Mouse (Mus musculus) intestine, postnatal 0 days (tissue): Measurements from ENCODE around the gene Lypd6. TPM values are rescaled to one million over a fixed set of nuclear protein-coding genes. Genes with fewer than 3 reads are reported as not detected.

Experiments
- ATAC-seq: fragments of 200-750 bp; cut with Nextera tagmentation; 2 replicates; pipeline ENCODE4 v1.8.0; 2017; ENCODE audit warnings: mild to moderate bottlenecking, moderate TSS enrichment, moderate library complexity
- H3K27ac ChIP-seq: fragments of 300-500 bp; sonication (generic); 2 replicates; pipeline ENCODE4 v1.5.1; 2014; ENCODE audit warnings: mild to moderate bottlenecking, low read depth, low read length, moderate library complexity
- H3K27me3 ChIP-seq: fragments of 300-500 bp; sonication (generic); replicated peaks from 2 replicates; pipeline ENCODE4 v1.6.1; 2014; ENCODE audit warnings: low read length, mixed read lengths; ENCODE audit not compliant: control insufficient read depth, insufficient read depth
- H3K36me3 ChIP-seq: fragments of 300-500 bp; sonication (generic); 2 replicates; pipeline ENCODE4 v1.6.1; 2014; ENCODE audit warnings: mild to moderate bottlenecking, moderate library complexity; ENCODE audit not compliant: control insufficient read depth, insufficient read depth
- H3K4me1 ChIP-seq: fragments of 300-500 bp; sonication (generic); replicated peaks from 2 replicates; pipeline ENCODE4 v1.6.1; 2014; ENCODE audit warnings: antibody characterized with exemption, low read length, mixed read lengths; ENCODE audit not compliant: control insufficient read depth, insufficient read depth
- H3K4me2 ChIP-seq: fragments of 300-500 bp; sonication (generic); replicated peaks from 2 replicates; pipeline ENCODE4 v1.6.1; 2014; ENCODE audit warnings: low read depth, mild to moderate bottlenecking, moderate library complexity
- H3K4me3 ChIP-seq: fragments of 300-500 bp; sonication (generic); 2 replicates; pipeline ENCODE4 v1.5.1; 2014; ENCODE audit warnings: low read depth, low read length
- H3K9ac ChIP-seq: fragments of 300-500 bp; sonication (generic); 2 replicates; pipeline ENCODE4 v1.6.1; 2014; ENCODE audit warnings: mild to moderate bottlenecking, low read depth, low read length
- H3K9me3 ChIP-seq: fragments of 300-500 bp; sonication (generic); 2 replicates; pipeline ENCODE4 v1.6.1; 2016; ENCODE audit warnings: mixed run types; ENCODE audit not compliant: control insufficient read depth
- CTCF ChIP-seq: sonication (generic); IDR thresholded peaks from 2 replicates; pipeline ENCODE4 v1.5.1; 2016; ENCODE audit warnings: low read depth, mild to moderate bottlenecking, control low read depth, antibody characterized with exemption, moderate library complexity
- WGBS: fragments of 180-500 bp; shearing (Covaris S2); extraction: QIAGEN DNeasy Blood & Tissue Kit; methylation state at CpG from one replicate; pipeline ENCODE4 v1.1.7; 2014; 5-methylcytosine and 5-hydroxymethylcytosine counted together
- polyA plus RNA-seq: library from polyadenylated mRNA; unstranded; fragments of >200 nt; fragmentation: Nextera tagmentation; extraction: Ambion mirVana; gene quantifications from 2 replicates; pipeline ENCODE4 v1.2.1, GENCODE M21; 2015

The Lypd6 gene
- polyA plus RNA-seq, 1 experiment from 2014 or later: 1.9 TPM

- no peaks in the 10 kb centered on the region for H3K27me3 ChIP-seq
- H3K4me3 ChIP-seq: no peak overlapping the region
- no peak overlapping the region for H3K27ac ChIP-seq
- H3K4me2 ChIP-seq: no peak overlapping the region
- WGBS: 71% methylated on average over 5 of the region's 5 CpGs
- no peaks in the 10 kb centered on the region for H3K36me3 ChIP-seq
- no peak for ATAC-seq
- no peak for TF ChIP-seq CTCF
- H3K9ac ChIP-seq: no peak overlapping the region
- no peaks in the 10 kb centered on the region for H3K4me1 ChIP-seq
- H3K9me3 ChIP-seq: no peaks in the 10 kb centered on the region
Measured at GRCm38 (mm10) chr2:50166082-50166481, 99.9 kb downstream of the Lypd6 start.

- Histone ChIP-seq H3K27ac (no peak overlapping the region), H3K27me3 (no peaks in the 10 kb centered on the region), H3K36me3 (no peaks in the 10 kb centered on the region), H3K4me1 (no peaks in the 10 kb centered on the region), H3K9me3 (no peaks in the 10 kb centered on the region), H3K9ac (no peak overlapping the region), H3K4me3 (no peak overlapping the region), H3K4me2 (no peak overlapping the region)
- WGBS: 88% methylated on average over 12 of the region's 12 CpGs
- no peak for ATAC-seq
- no peak for TF ChIP-seq CTCF
Measured at GRCm38 (mm10) chr2:50173730-50174528, 107.7 kb downstream of the Lypd6 start.

GRCm38 (mm10) chr2:50175709-50176108, 109.5 kb downstream of the Lypd6 start:
- ATAC-seq: no peak
- no peaks in the 10 kb centered on the region for H3K9me3 ChIP-seq
- no peak overlapping the region for H3K4me2 ChIP-seq
- no peak overlapping the region for H3K27ac ChIP-seq
- H3K4me1 ChIP-seq: no peaks in the 10 kb centered on the region
- no peak overlapping the region for H3K4me3 ChIP-seq
- H3K36me3 ChIP-seq: no peaks in the 10 kb centered on the region
- TF ChIP-seq CTCF: no peak
- WGBS: 19% methylated on average over 4 of the region's 4 CpGs
- no peak overlapping the region for H3K9ac ChIP-seq
- H3K27me3 ChIP-seq: no peaks in the 10 kb centered on the region

DNA sequence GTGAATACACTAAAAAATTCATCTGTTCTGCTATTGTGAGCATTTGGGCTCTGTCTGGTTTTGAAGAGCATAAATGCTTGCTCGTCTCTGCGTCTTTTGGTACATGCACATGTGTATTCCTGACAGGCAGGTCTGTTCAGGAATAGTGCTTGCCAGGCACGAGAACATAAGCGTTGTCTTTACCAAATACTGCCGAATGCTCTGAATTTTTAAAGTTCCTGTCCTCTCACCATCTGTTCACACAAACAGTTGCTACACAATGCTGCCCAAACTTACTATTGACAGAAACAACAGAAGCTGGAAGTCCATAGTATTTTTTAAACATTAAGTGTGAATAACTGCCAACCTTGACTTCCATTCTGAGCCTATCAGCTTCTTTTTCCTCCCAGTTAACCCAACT, 112.9 kb downstream of the Lypd6 start:
- Histone ChIP-seq H3K27ac (no peak overlapping the region), H3K4me2 (no peak overlapping the region), H3K4me3 (no peak overlapping the region), H3K4me1 (no peaks in the 10 kb centered on the region), H3K36me3 (no peaks in the 10 kb centered on the region), H3K9me3 (no peaks in the 10 kb centered on the region), H3K27me3 (no peaks in the 10 kb centered on the region), H3K9ac (no peak overlapping the region)
- no peak for ATAC-seq
- 91% methylated on average over 5 of the region's 5 CpGs for WGBS
- no peak for TF ChIP-seq CTCF

- 53% methylated on average over 3 of the region's 3 CpGs for WGBS
- Histone ChIP-seq H3K9ac (no peak overlapping the region), H3K4me3 (no peak overlapping the region), H3K27me3 (no peaks in the 10 kb centered on the region), H3K9me3 (no peaks in the 10 kb centered on the region), H3K36me3 (no peaks in the 10 kb centered on the region), H3K4me2 (no peak overlapping the region), H3K4me1 (no peaks in the 10 kb centered on the region), H3K27ac (no peak overlapping the region)
- peak; percentile 99 for ATAC-seq
- no peak for TF ChIP-seq CTCF
Measured at GRCm38 (mm10) chr2:50180423-50180822, 114.2 kb downstream of the Lypd6 start.

- Histone ChIP-seq H3K27ac (no peak overlapping the region), H3K27me3 (no peaks in the 10 kb centered on the region), H3K4me3 (no peak overlapping the region), H3K36me3 (no peaks in the 10 kb centered on the region), H3K4me2 (no peak overlapping the region), H3K9ac (no peak overlapping the region), H3K4me1 (0 out of 2 replicates have a peak, but pooled peaks cover 5% of the 10 kb centered on the region), H3K9me3 (no peaks in the 10 kb centered on the region)
- WGBS: 96% methylated on average over 3 of the region's 3 CpGs
- no peak for TF ChIP-seq CTCF
- ATAC-seq: no peak
Measured at GRCm38 (mm10) chr2:50181332-50181731, 115.1 kb downstream of the Lypd6 start.
